In genomic region chr1:166940146-166941076, GRCm38 (mm10) we compare ENCODE assay signal across 8 mouse cellular contexts.
DNase-seq lines count a peak whose midpoint lies in the region; ATAC-seq and TF ChIP-seq lines count a peak whose summit lies in the region.
"Not testable (repeated sequence)": the region's sequence is repeated elsewhere in the genome, so short reads cannot be mapped to it uniquely, and the experiment has no call there.

No protein-coding gene starts in this region.

- not testable (repeated sequence) for H3K27ac ChIP-seq in embryonic facial prominence, embryonic 12.5 days; forebrain, postnatal 0 days (ENCODE audit: low read depth, low read length); hindbrain, embryonic 11.5 days (ENCODE audit: low read depth, low read length); kidney, embryonic 14.5 days (ENCODE audit: low read depth, low read length); liver, embryonic 13.5 days
- H3K27ac ChIP-seq in midbrain, embryonic 15.5 days, result peak overlapping the region; percentile 48

- H3K9me3 ChIP-seq in embryonic facial prominence, embryonic 12.5 days; forebrain, postnatal 0 days (ENCODE audit: low read length); hindbrain, embryonic 11.5 days (ENCODE audit: control insufficient read depth, low read length); kidney, embryonic 14.5 days (ENCODE audit: control insufficient read depth, low read length); liver, embryonic 13.5 days (replicated peaks); midbrain, embryonic 15.5 days: not testable (repeated sequence)

- peak overlapping the region; percentile 24 for H3K4me2 ChIP-seq in embryonic facial prominence, embryonic 12.5 days (replicated peaks)
- H3K4me2 ChIP-seq in forebrain, postnatal 0 days (ENCODE audit: low read depth), result peak overlapping the region; percentile 35; the same call in 1 of the 2 replicates
- H3K4me2 ChIP-seq in hindbrain, embryonic 11.5 days (replicated peaks; ENCODE audit: low read depth, low read length); kidney, embryonic 14.5 days (replicated peaks; ENCODE audit: low read depth, low read length): not testable (repeated sequence)
- 0 out of 2 replicates have a peak overlapping the region, but pooled peaks have one; percentile 8 for H3K4me2 ChIP-seq in liver, embryonic 13.5 days
- H3K4me2 ChIP-seq in midbrain, embryonic 15.5 days, result peak overlapping the region; percentile 36

- H3K4me1 ChIP-seq in embryonic facial prominence, embryonic 12.5 days; forebrain, postnatal 0 days (ENCODE audit: insufficient read depth); hindbrain, embryonic 11.5 days (replicated peaks; ENCODE audit: control insufficient read depth, insufficient read depth, low read length); kidney, embryonic 14.5 days (ENCODE audit: control insufficient read depth, insufficient read depth, low read length); liver, embryonic 13.5 days (replicated peaks); midbrain, embryonic 15.5 days: not testable (repeated sequence)

- H3K9ac ChIP-seq in embryonic facial prominence, embryonic 12.5 days; hindbrain, embryonic 11.5 days (ENCODE audit: low read depth, low read length); kidney, embryonic 14.5 days (ENCODE audit: low read depth, low read length); liver, embryonic 13.5 days; midbrain, embryonic 15.5 days: not testable (repeated sequence)
- peak overlapping the region; percentile 37; the same call in 1 of the 2 replicates for H3K9ac ChIP-seq in forebrain, postnatal 0 days

- peak overlapping the region; percentile 23 for H3K4me3 ChIP-seq in embryonic facial prominence, embryonic 12.5 days
- peak overlapping the region; percentile 27 for H3K4me3 ChIP-seq in forebrain, postnatal 0 days (ENCODE audit: low read depth, low read length)
- not testable (repeated sequence) for H3K4me3 ChIP-seq in hindbrain, embryonic 11.5 days (ENCODE audit: low read depth, low read length)
- peak overlapping the region; percentile 12; the same call in 1 of the 2 replicates for H3K4me3 ChIP-seq in kidney, embryonic 14.5 days (ENCODE audit: low read length)
- 0 out of 2 replicates have a peak overlapping the region, but pooled peaks have one; percentile 14 for H3K4me3 ChIP-seq in liver, embryonic 13.5 days (replicated peaks)
- peak overlapping the region; percentile 31 for H3K4me3 ChIP-seq in midbrain, embryonic 15.5 days

- not testable (repeated sequence) for H3K27me3 ChIP-seq in embryonic facial prominence, embryonic 12.5 days; forebrain, postnatal 0 days (ENCODE audit: insufficient read depth, low read length); hindbrain, embryonic 11.5 days (ENCODE audit: control insufficient read depth, insufficient read depth, low read length); kidney, embryonic 14.5 days (ENCODE audit: control insufficient read depth, insufficient read depth, low read length); liver, embryonic 13.5 days; midbrain, embryonic 15.5 days (replicated peaks); splenic B cell, adult 2 months (ENCODE audit: control insufficient read depth, insufficient read depth, low read length, poor library complexity, severe bottlenecking)

- TF ChIP-seq CTCF in forebrain, postnatal 0 days (IDR thresholded peaks at IDR 0.05; ENCODE audit: low read depth), result not testable (repeated sequence)

- not testable (repeated sequence) for ATAC-seq in embryonic facial prominence, embryonic 12.5 days (ENCODE audit: insufficient number of reproducible peaks, insufficient read depth, low FRiP score, low TSS enrichment); kidney, embryonic 14.5 days (ENCODE audit: low FRiP score, low TSS enrichment); liver, embryonic 13.5 days (ENCODE audit: low read depth)
- peak; percentile 89 for ATAC-seq in forebrain, postnatal 0 days
- ATAC-seq in hindbrain, embryonic 11.5 days (ENCODE audit: low FRiP score), result peak; percentile 69
- ATAC-seq in midbrain, embryonic 15.5 days (replicated peaks), result peak; percentile 91

- peak; percentile 14 for DNase-seq in CD4-positive, CD25-positive, alpha-beta regulatory T cell, adult 2 months (ENCODE audit: low read depth, low spot score)
- DNase-seq in forebrain, postnatal 0 days, result peak; percentile 58
- DNase-seq in hindbrain, embryonic 11.5 days (ENCODE audit: low spot score); liver, embryonic 13.5 days: not testable (repeated sequence)
- DNase-seq in splenic B cell, adult 2 months (ENCODE audit: low read depth, low spot score), result peak; percentile 1

- not testable (repeated sequence) for H3K36me3 ChIP-seq in embryonic facial prominence, embryonic 12.5 days; forebrain, postnatal 0 days (ENCODE audit: insufficient read depth); hindbrain, embryonic 11.5 days (ENCODE audit: control insufficient read depth, insufficient read depth, low read length); kidney, embryonic 14.5 days (ENCODE audit: control insufficient read depth, insufficient read depth, low read length); liver, embryonic 13.5 days; midbrain, embryonic 15.5 days (replicated peaks); splenic B cell, adult 2 months (ENCODE audit: control insufficient read depth, insufficient read depth, low read length, poor library complexity, severe bottlenecking)

- WGBS in embryonic facial prominence, embryonic 12.5 days, result 51% methylated on average over 31 of the region's 31 CpGs
- WGBS in forebrain, postnatal 0 days, result 51% methylated on average over 31 of the region's 31 CpGs
- WGBS in hindbrain, embryonic 11.5 days, result 55% methylated on average over 31 of the region's 31 CpGs
- 60% methylated on average over 31 of the region's 31 CpGs for WGBS in kidney, embryonic 14.5 days
- WGBS in liver, embryonic 13.5 days (ENCODE audit: insufficient replicate concordance), result 42% methylated on average over 31 of the region's 31 CpGs
- 54% methylated on average over 31 of the region's 31 CpGs for WGBS in midbrain, embryonic 15.5 days
